Mouse (Mus musculus) neutrophil, adult 5-6 weeks (primary cell): ENCODE measurements around the gene Nek6. TPM values are rescaled to one million over a fixed set of nuclear protein-coding genes. Genes with fewer than 3 reads are reported as not detected.

Experiments
- ATAC-seq: fragments of 151-379, 151-347 bp; 2 replicates; pipeline ENCODE4 v1.8.0; 2017; ENCODE audit warnings: mild to moderate bottlenecking, moderate TSS enrichment; ENCODE audit not compliant: insufficient number of reproducible peaks, poor library complexity, low FRiP score, severe bottlenecking; ENCODE audit errors: extremely low read depth
- total RNA-seq: library from RNA; stranded (forward); fragments of 200-1000 nt; gene quantifications from 2 replicates; pipeline ENCODE4 v1.2.3, GENCODE M21; 2017

Gene Nek6
- total RNA-seq, 1 experiment from 2014 or later = 7.0 TPM

GRCm38 (mm10) chr2:38556721-38557120 is 45.3 kb downstream of the Nek6 start:
- ATAC-seq = no peak

DNA sequence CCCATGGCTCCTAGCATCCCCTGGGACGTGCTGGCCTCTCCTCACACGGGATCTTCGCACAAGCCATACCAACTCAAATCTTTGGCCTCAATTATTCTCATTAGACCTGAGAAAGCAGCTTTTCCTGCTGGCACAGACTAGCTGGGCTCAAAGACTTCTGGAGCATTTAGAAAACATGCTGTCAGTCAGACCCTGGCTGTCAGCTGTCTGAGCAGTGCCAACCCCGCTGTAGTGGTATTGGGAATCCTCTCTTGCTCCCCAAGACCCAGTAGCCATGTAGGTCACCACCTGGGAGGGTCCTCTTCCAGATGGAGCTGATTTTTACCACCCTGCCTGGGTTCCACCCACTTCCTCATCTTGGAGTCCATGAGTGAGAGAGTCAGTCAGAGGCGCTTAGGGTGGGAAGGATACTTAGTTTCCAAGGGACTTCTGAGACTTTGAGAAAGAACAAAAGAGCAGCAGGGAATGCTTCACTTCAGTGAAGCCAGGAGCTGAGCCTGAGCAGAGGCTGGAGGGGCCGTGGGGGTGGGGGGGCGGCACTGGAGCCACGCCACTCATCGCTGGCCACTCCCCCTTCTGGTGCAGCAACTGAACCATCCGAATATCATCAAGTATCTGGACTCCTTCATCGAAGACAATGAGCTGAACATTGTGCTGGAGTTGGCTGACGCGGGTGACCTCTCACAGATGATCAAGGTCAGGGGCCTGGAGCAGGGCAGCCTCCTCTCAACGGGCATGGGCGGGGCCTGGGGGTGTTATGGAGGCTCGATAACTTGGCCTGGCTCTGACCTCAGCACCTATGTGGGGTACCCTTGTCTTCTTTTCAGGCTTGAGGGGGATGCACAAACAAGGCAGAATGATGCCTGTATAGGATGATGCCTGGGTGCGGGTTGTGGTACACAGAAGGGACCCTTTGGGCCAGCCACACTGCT is 49.1 kb downstream of the Nek6 start:
- no peak for ATAC-seq

DNA sequence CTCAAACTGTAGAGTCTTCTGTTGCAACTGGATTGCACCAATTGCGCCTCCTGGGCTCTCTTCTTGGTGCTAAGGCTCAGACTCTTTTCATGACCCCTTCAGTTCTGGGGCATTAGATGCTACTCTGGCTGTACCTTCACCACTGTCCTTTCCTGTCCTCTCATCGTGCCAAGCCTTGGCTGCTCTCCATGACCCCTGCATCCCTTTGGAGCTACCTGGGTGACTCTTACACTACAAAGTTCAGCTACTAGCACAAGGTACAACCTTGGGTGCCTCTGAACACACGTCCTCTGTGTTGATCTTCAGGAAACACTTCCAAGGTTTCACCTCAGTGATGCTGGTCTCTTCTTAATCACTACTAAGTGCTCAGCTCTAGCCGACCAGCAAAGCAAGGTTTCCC is 51.2 kb downstream of the Nek6 start:
- no peak for ATAC-seq

DNA sequence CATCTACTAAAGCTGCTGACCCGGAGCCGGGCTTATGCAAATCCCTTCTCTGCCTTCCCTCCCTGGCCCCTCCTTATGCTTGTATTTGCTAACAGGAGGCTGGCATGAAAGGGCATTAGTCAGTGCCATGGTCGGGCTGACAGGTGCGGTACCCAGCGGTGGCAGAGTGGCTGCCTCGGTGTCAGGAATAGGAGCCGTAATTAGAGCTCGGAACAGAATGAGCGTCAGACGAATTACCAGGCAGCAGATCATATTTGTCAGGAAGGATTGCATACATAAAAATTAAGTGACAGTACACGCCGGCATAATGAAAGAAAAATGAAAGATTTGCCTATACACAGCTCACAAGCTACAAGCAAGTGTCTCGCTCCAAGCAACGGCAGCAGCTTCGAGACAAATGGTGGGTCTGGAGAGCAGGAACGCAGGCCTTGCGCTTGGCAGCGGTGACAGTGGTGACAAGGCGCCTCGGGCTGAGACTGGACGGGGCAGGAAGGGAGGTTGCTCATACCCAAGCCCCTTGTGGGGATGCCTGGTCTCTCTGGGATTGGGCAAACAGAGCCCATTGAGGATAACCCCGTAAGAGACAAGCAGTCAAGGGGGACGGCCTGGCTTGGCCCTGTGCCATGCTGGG is 60.6 kb downstream of the Nek6 start:
- no peak for ATAC-seq

GRCm38 (mm10) chr2:38574697-38575096 is 63.3 kb downstream of the Nek6 start:
- 0 out of 2 replicates have a peak, but pooled peaks have one; percentile 10 for ATAC-seq

- ATAC-seq = no peak
Observed at GRCm38 (mm10) chr2:38578602-38579521, 67.4 kb downstream of the Nek6 start.

DNA sequence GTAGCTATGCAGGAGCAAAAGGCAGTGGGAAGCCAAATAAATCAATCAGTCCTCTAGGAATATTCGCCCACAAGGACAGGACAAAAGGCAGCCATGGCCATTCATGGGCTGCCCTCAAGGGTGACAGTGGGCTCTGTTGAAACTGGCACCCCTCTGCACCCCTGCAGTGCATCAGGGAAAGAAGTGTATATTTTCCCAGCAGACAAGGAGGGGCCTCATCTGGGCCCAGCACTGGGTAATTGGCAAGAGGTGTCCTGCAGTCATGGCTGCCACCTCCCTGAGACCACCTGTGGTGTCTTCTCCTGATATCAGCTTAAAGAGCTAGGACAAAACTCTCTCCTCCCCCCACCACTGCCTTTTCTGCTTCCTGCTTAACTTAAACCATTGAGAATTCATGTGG is 68.1 kb downstream of the Nek6 start:
- no peak for ATAC-seq

GRCm38 (mm10) chr2:38583982-38584381 is 72.5 kb downstream of the Nek6 start:
- ATAC-seq = no peak

DNA sequence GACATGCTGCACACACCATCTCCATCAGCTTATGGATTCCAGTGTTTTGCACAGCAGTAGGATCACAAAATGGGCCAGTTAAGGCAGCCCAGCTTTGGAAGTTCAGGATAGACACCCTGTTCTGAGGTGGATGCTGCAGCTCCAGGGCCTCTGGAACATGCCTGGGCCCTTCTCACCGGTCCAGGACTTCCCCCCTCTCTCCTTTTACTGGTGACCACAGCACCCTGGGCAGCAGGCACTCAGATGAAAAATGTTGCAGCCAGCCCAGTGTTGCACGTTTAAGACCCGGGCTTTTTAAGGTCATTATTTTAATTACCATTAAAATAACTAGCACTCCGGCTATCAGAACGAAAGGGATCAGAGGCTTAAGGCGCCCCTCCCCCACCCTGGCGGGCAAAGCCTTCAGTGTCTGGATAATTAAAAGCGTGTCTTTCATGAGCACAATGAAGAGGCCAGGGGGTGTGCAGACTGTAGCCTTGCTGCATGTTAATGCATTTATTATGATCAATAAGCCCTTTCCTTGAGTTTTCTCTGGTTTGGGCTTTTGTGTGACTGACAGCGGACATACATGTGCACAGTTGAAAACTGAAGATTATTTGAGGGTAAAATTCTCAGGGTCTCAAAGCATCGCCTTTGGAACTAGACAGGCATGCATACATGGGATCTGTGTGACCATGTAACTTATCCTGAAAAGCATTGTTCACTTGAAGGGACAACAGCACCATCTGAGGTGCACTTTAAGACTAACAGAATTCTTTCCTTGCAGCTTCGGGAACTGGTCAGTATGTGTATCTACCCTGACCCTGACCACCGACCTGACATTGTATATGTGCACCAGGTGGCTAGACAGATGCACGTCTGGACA is 73.3 kb downstream of the Nek6 start:
- no peak for ATAC-seq

DNA sequence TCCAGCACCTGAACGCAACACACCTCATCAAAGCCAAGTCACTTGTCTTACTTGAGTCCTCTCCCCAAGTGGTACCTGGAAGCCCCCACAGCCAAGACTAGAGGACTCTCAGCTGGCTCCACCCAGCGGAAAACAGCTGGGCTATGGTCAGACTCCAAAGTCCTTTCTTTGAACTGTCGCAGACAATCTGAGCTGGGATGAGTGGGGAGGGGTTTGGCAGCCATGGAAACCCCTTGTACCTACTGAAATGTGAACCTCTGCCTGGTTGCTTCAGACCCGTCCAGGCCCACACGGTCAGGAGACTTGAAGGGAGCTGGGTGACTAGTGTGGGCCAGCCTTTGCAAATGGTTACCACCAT is 73.9 kb downstream of the Nek6 start:
- no peak for ATAC-seq

DNA sequence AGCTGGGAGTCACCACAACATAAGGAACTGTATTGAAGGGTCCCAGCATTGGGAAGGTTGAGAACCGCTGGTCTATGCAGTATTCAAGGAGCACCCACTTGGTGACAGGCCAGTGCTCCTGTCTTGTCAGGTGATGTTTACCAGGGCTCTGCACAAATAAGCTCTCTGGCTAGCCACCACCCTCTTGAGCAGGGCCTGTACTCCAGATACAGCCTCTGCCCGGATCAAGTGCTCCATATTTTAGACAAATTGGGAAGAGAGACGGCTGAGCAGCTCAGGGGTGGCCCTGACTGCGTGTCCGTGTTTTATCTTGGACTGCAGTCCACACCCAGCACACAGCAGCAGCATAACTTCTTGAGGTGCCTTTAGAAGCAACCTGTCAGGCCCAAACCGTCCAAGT is 75.3 kb downstream of the Nek6 start:
- no peak for ATAC-seq

DNA sequence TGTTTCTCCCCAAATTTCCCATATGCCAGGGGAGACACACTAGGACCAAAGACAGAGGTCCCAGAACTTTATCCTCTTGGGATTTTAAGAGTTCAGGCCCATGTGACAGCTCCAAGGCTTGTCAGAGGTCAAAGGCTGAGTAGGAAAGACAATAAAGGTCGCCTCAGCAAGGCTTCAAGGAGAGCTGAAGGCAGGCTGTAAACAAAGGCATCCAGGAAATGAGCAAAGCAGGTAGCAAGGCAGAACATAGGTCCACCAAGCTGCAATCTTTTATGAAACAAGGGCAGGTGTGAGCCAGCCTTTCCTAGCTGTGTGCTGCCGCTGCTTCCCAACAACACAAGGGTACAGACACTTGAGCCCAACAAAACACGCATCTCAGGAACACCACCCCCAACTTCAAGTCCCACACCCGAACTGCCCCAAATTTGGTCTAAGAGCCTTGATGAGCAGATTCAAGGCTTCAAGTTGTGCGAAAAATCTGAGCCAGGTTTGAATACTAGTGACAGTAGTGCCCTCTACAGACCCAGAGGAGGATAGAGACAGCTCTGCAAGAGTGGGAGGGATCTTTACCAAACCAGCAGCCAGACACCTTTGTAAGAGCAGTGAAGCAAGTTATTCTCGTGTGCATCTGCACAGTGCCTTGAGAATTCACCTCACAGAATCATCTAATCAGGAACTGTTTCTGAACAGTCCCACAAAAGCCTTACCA is 80.5 kb downstream of the Nek6 start:
- ATAC-seq = no peak

GRCm38 (mm10) chr2:38594874-38595273 is 83.4 kb downstream of the Nek6 start:
- ATAC-seq = no peak

DNA sequence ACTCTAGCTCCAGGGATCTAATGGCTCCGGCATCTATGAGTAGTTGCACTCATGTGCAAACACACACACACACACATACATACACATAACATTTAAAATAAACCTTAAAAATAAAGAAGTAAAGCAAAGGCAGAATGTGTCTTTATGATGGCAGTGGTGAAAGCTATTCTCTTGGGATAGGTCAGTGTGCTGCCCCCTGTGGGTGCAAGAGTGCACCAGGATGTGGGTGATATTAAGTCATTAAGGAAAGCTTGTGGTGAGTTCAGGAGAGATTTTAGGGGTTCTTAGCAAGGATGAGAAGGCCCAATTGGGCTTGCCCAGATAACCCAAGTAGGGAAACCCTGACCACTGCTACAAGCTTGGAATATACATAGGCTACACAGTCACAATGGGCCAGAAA is 86.5 kb downstream of the Nek6 start:
- no peak for ATAC-seq

- ATAC-seq = no peak
Observed at GRCm38 (mm10) chr2:38598395-38598794, 87.0 kb downstream of the Nek6 start.

GRCm38 (mm10) chr2:38600842-38601241 is 89.4 kb downstream of the Nek6 start:
- no peak for ATAC-seq

GRCm38 (mm10) chr2:38607716-38608115 is 96.3 kb downstream of the Nek6 start:
- ATAC-seq = no peak

DNA sequence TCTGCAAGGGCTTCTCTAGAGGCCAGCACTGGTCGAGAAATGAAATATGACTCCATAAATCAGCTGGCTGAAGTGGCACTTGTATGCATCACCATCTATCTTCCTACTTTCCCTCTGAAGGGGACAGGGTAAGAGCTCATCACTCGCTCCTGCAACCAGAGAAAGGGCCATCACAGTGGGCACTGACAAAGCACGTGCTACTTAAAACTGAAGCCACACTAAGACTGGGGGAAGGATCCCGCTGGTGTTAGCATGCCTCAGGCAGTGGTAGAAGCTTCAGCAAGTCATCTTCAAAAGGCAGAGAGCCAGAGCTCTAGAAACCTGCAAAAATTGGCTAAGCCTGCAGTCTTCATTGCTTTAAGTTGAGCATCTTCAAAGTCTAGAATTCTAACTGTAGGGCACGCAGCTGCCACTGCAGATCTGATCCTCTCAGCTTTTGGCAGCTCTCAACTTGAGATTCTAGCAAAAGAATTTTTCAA is 97.4 kb downstream of the Nek6 start:
- ATAC-seq = no peak
